Mouse (Mus musculus) intestine, embryonic 14.5 days (tissue): ENCODE data around the gene Cib2. TPM values are rescaled to one million over a fixed set of nuclear protein-coding genes. Genes with fewer than 3 reads are reported as not detected.

ENCODE experiments used
- ATAC-seq: fragments of 200-750 bp; cut with Nextera tagmentation; replicated peaks from 2 replicates; pipeline ENCODE4 v1.8.0; 2017; ENCODE audit warnings: low read depth, moderate number of reproducible peaks, moderate TSS enrichment, moderate library complexity; ENCODE audit not compliant: low FRiP score, low TSS enrichment
- DNase-seq: peaks from one replicate; pipeline ENCODE4 v3.0.0-alpha.2; 2018; ENCODE audit warnings: low spot score
- H3K27ac ChIP-seq: fragments of 300-500 bp; sonication (generic); 2 replicates; pipeline ENCODE4 v1.5.1; 2014; ENCODE audit warnings: low read depth, mild to moderate bottlenecking, control low read depth
- H3K27me3 ChIP-seq: fragments of 300-500 bp; sonication (generic); replicated peaks from 2 replicates; pipeline ENCODE4 v1.6.1; 2014; ENCODE audit warnings: low read length, control low read depth; ENCODE audit not compliant: control insufficient read depth, insufficient read depth
- H3K36me3 ChIP-seq: fragments of 300-500 bp; sonication (generic); 2 replicates; pipeline ENCODE4 v1.6.1; 2014; ENCODE audit warnings: low read length, control low read depth; ENCODE audit not compliant: control insufficient read depth, insufficient read depth
- H3K4me1 ChIP-seq: fragments of 300-500 bp; sonication (generic); replicated peaks from 2 replicates; pipeline ENCODE4 v1.6.1; 2014; ENCODE audit warnings: low read length, control low read depth, mixed read lengths; ENCODE audit not compliant: control insufficient read depth, insufficient read depth
- H3K4me2 ChIP-seq: fragments of 300-500 bp; sonication (generic); 2 replicates; pipeline ENCODE4 v1.6.1; 2014; ENCODE audit warnings: low read length
- H3K4me3 ChIP-seq: fragments of 300-500 bp; sonication (generic); 2 replicates; pipeline ENCODE4 v1.5.1; 2014; ENCODE audit warnings: low read depth, low read length, control low read depth, mixed read lengths
- H3K9ac ChIP-seq: fragments of 300-500 bp; sonication (generic); 2 replicates; pipeline ENCODE4 v1.6.1; 2014; ENCODE audit warnings: mild to moderate bottlenecking, low read length
- H3K9me3 ChIP-seq: fragments of 300-500 bp; sonication (generic); 2 replicates; pipeline ENCODE4 v1.6.1; 2016; ENCODE audit warnings: low read length, control low read depth; ENCODE audit not compliant: control insufficient read depth
- WGBS: fragments of 180-500 bp; shearing (Covaris S2); extraction: QIAGEN DNeasy Blood & Tissue Kit; methylation state at CpG from one replicate; pipeline ENCODE4 v1.1.7; 2014; 5-methylcytosine and 5-hydroxymethylcytosine counted together
- polyA plus RNA-seq: library from polyadenylated mRNA; unstranded; fragments of >200 nt; fragmentation: Nextera tagmentation; extraction: Ambion mirVana; gene quantifications from 2 replicates; pipeline ENCODE4 v1.2.1, GENCODE M21; 2014

The Cib2 gene
- polyA plus RNA-seq, 1 experiment from 2014 or later, result 15.3 TPM

DNA sequence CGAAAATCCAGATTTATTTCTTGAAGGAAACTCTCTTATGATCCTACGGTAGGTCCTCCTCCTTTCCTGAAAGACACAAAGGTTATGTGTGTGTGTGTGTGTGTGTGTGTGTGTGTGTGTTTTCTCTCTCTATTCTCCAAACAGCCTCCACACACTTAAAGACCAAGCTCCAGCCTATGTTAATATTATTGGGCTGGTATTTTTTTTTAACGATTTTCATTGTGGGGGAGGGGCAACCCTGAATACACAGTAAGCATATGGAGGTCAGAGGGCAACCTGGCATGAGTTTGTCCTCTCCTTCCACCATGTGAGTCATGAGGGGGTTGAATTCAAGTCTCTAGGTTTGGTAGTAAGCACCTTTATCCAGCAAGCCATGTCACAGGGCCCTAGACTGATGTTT is 60.2 kb downstream of the Cib2 start:
- no peak for DNase-seq
- no peaks in the 10 kb centered on the region; the same call in 1 of the 2 replicates for H3K4me1 ChIP-seq

DNA sequence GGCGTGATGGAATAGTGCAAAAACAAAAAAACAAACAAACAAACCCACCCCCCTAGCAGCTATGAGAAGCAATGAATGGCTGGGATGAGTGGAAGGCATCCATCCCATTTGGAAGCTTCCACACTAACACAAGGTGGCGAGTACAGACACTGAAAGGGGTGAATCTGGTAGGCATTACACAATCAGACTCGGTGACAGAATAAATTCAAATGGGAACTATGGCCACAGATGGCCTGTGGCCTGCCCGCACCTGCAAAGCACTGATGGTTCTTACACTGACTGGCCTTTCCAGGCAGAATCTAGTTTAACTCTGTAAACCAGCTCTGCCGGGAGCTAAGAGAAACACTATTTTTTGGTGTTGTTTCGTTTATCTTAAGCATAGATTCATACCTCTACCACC is 60.7 kb downstream of the Cib2 start:
- Histone ChIP-seq H3K27me3 (0 out of 2 replicates have a peak, but pooled peaks cover 8% of the 10 kb centered on the region), H3K4me3 (no peak overlapping the region), H3K27ac (no peak overlapping the region), H3K36me3 (no peaks in the 10 kb centered on the region), H3K4me2 (no peak overlapping the region), H3K9me3 (no peaks in the 10 kb centered on the region), H3K9ac (no peak overlapping the region), H3K4me1 (no peaks in the 10 kb centered on the region; the same call in 1 of the 2 replicates)
- ATAC-seq (no peak), DNase-seq (no peak)
- 81% methylated on average over 6 of the region's 6 CpGs for WGBS

More for the DNA sequence above, 60.2 kb downstream of the Cib2 start:
- H3K27me3 ChIP-seq, result 0 out of 2 replicates have a peak, but pooled peaks cover 8% of the 10 kb centered on the region
- H3K9ac ChIP-seq, result no peak overlapping the region
- H3K27ac ChIP-seq, result no peak overlapping the region
- WGBS, result 86% methylated on average over 3 of the region's 3 CpGs
- H3K4me3 ChIP-seq, result no peak overlapping the region
- ATAC-seq, result no peak
- H3K9me3 ChIP-seq, result no peaks in the 10 kb centered on the region
- no peaks in the 10 kb centered on the region for H3K36me3 ChIP-seq
- no peak overlapping the region for H3K4me2 ChIP-seq

Other genes starting within 250 kb of the Cib2 start
- gene Dmxl2, start 58.6 kb downstream of the Cib2 start, polyA plus RNA-seq, result 5.2 and 6.1 TPM in 2 replicates
- not detected in 2 replicates for gene Sh2d7, start 21.2 kb downstream of the Cib2 start, polyA plus RNA-seq
- 178 and 181 TPM in 2 replicates for gene Idh3a, start 26.1 kb upstream of the Cib2 start, polyA plus RNA-seq
- gene Acsbg1, start 101.7 kb upstream of the Cib2 start, polyA plus RNA-seq, result 0.22 and 0.38 TPM in 2 replicates
- gene Dnaja4, start 138.7 kb upstream of the Cib2 start, polyA plus RNA-seq, result 3.6 and 5.0 TPM in 2 replicates
- gene Wdr61, start 174.3 kb upstream of the Cib2 start, polyA plus RNA-seq, result 162 and 170 TPM in 2 replicates
- 15.9 and 22.6 TPM in 2 replicates for gene Crabp1, start 204.5 kb upstream of the Cib2 start, polyA plus RNA-seq